Mouse (Mus musculus) heart, embryonic 12.5 days (tissue): ENCODE results near the gene B3galt5. TPM values are rescaled to one million over a fixed set of nuclear protein-coding genes. Genes with fewer than 3 reads are reported as not detected.
"Not testable (repeated sequence)": the region's sequence is repeated elsewhere in the genome, so short reads cannot be mapped to it uniquely, and the experiment has no call there.

ENCODE experiments used
- ATAC-seq: fragments of 200-750 bp; cut with Nextera tagmentation; 2 replicates; pipeline ENCODE4 v1.8.0; 2017; ENCODE audit warnings: moderate TSS enrichment, moderate library complexity; ENCODE audit not compliant: insufficient number of reproducible peaks, low FRiP score
- H3K27ac ChIP-seq: fragments of 300-500 bp; sonication (generic); 2 replicates; pipeline ENCODE4 v1.5.1; 2016; ENCODE audit warnings: mild to moderate bottlenecking, moderate library complexity; ENCODE audit not compliant: poor library complexity, severe bottlenecking
- H3K27me3 ChIP-seq: fragments of 300-500 bp; sonication (generic); replicated peaks from 2 replicates; pipeline ENCODE4 v1.6.1; 2016; ENCODE audit warnings: mild to moderate bottlenecking, moderate library complexity
- H3K36me3 ChIP-seq: fragments of 300-500 bp; sonication (generic); 2 replicates; pipeline ENCODE4 v1.6.1; 2016; ENCODE audit warnings: mild to moderate bottlenecking, moderate library complexity
- H3K4me1 ChIP-seq: fragments of 300-500 bp; sonication (generic); replicated peaks from 2 replicates; pipeline ENCODE4 v1.6.1; 2016; ENCODE audit warnings: mild to moderate bottlenecking
- H3K4me2 ChIP-seq: fragments of 300-500 bp; sonication (generic); 2 replicates; pipeline ENCODE4 v1.6.1; 2016; ENCODE audit warnings: mild to moderate bottlenecking, moderate library complexity
- H3K4me3 ChIP-seq: fragments of 300-500 bp; sonication (generic); 2 replicates; pipeline ENCODE4 v1.5.1; 2016; ENCODE audit warnings: mild to moderate bottlenecking
- H3K9ac ChIP-seq: fragments of 300-500 bp; sonication (generic); 2 replicates; pipeline ENCODE4 v1.6.1; 2016; ENCODE audit warnings: mild to moderate bottlenecking, moderate library complexity
- H3K9me3 ChIP-seq: fragments of 300-500 bp; sonication (generic); replicated peaks from 2 replicates; pipeline ENCODE4 v1.6.1; 2016; ENCODE audit warnings: mild to moderate bottlenecking, moderate library complexity
- WGBS: fragments of 180-500 bp; shearing (Covaris S2); methylation state at CpG from one replicate; pipeline ENCODE4 v1.1.7; 2016; 5-methylcytosine and 5-hydroxymethylcytosine counted together
- polyA plus RNA-seq: library from polyadenylated mRNA; unstranded; fragments of >200 nt; fragmentation: Nextera tagmentation; extraction: Ambion mirVana; gene quantifications from 2 replicates; pipeline ENCODE4 v1.2.1, GENCODE M21; 2016

Gene B3galt5
- polyA plus RNA-seq, 1 experiment from 2014 or later: not detected

- Histone ChIP-seq H3K9me3 (no peaks in the 10 kb centered on the region), H3K27me3 (no peaks in the 10 kb centered on the region), H3K27ac (no peak overlapping the region), H3K9ac (no peak overlapping the region), H3K36me3 (no peaks in the 10 kb centered on the region), H3K4me3 (no peak overlapping the region), H3K4me1 (no peaks in the 10 kb centered on the region), H3K4me2 (no peak overlapping the region)
- 75% methylated on average over 4 of the region's 4 CpGs for WGBS
- no peak for ATAC-seq
These were observed 67.8 kb downstream of the B3galt5 start for GRCm38 (mm10) chr16:96303356-96303755.

DNA sequence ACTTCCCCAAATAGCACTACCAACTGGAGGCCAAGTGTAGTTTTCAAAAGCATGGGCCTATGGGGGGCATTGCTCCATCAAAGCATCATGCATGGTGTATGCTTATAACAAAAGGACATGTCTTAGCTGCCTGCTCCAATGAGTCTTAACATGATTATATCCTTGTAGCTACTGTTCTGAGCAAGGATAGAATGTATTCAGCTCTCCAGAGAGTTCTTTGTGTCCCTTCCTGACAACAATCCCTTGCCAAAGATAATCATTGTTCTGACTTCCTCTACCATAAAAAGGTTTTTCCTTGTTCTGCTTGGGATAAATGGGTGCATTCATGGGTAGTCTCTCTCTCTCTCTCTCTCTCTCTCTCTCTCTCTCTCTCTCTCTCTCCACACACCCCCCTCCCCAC is 68.8 kb downstream of the B3galt5 start:
- Histone ChIP-seq H3K36me3 (no peaks in the 10 kb centered on the region), H3K9me3 (no peaks in the 10 kb centered on the region), H3K27me3 (no peaks in the 10 kb centered on the region), H3K9ac (no peak overlapping the region), H3K4me2 (no peak overlapping the region), H3K4me3 (no peak overlapping the region), H3K4me1 (no peaks in the 10 kb centered on the region), H3K27ac (no peak overlapping the region)
- ATAC-seq: no peak

DNA sequence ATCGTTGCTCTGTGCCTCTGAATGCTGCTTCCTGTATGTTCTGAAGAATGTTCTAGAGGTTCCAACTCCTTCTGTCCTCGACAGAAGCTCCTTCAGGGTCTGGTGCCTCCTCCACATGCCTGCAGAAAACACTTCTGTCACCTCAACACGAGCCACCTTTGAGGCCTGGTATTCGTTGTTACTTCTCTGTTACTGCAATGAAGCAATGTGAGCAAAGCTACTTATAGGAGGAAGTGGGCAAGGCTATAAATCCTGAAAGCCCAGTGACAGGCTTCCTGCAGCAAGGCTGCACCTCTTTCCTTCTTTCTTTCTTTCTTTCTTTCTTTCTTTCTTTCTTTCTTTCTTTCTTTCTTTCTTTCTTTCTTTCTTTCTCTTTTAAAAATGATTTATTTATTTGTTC is 71.3 kb downstream of the B3galt5 start:
- no peak for ATAC-seq
- Histone ChIP-seq H3K4me3 (no peak overlapping the region), H3K4me2 (no peak overlapping the region), H3K9me3 (no peaks in the 10 kb centered on the region), H3K36me3 (no peaks in the 10 kb centered on the region), H3K27me3 (no peaks in the 10 kb centered on the region), H3K9ac (no peak overlapping the region), H3K4me1 (no peaks in the 10 kb centered on the region), H3K27ac (no peak overlapping the region)
- WGBS: 66% methylated on average over 4 of the region's 4 CpGs

DNA sequence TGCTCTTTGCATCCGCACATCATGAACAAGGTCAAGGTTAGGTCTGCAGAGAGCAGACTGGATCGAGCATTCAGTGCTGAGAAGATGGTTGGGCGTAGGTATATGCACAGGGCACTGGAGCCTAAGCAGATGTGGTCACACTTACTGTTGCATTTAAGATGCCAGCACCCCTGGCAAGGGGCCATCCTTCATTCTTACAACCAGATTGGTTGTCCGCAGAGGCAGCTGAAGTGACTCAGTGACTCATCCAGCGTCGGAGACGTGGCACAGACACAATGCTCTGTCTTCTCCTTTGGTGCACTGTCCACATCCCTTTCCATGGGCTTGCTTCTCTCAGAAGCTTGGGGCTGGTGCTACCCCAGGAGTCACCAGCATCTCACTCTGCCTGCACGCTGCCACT is 82.2 kb downstream of the B3galt5 start:
- H3K4me3 ChIP-seq: no peak overlapping the region
- H3K9ac ChIP-seq: no peak overlapping the region
- no peaks in the 10 kb centered on the region for H3K27me3 ChIP-seq
- 82% methylated on average over 8 of the region's 8 CpGs for WGBS
- no peak overlapping the region for H3K27ac ChIP-seq
- H3K9me3 ChIP-seq: 0 out of 2 replicates have a peak, but pooled peaks cover 2% of the 10 kb centered on the region
- no peak overlapping the region for H3K4me2 ChIP-seq
- no peaks in the 10 kb centered on the region for H3K4me1 ChIP-seq
- no peaks in the 10 kb centered on the region for H3K36me3 ChIP-seq
- ATAC-seq: no peak

DNA sequence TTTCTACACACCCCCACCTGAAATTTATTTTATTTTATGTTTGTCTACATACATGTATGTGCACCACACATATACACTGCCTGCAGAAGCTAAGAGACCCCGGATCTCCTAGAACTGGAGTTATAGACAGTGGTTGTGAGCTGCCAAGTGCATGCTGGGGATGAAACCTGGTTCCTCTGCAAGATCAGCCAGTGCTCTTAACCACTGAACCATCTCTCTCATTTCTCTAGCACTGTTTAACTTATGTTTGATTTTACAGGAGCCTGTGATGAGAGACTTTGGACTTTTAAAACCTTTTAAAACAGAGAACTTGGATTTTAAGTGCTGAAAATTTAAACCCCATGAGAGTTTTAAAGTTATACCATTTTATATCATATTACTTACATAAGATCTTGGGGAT is 87.1 kb downstream of the B3galt5 start:
- 76% methylated on average over 1 of the region's 1 CpGs for WGBS

DNA sequence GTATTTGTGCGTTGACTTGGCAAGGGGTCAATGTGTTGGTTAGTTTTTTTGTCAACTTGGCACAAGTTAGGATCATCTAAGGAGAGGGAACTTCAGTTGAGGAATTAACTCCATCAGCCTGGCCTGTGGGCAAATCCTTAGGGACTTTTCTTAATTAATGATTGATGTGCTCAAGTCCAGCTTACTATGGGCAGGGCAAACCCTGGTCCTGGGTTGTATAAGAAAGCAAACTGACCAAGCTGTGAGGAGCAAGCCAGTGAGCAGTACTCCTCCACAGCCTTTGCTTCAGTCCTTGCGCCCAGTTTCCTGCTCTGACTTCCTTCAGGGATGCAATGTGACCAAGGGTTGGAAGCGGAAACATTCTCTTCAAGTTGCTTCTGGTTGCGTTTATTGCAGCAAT is 87.6 kb downstream of the B3galt5 start:
- Histone ChIP-seq H3K27ac (no peak overlapping the region), H3K4me3 (no peak overlapping the region), H3K9me3 (0 out of 2 replicates have a peak, but pooled peaks cover 2% of the 10 kb centered on the region), H3K4me1 (peaks cover 7% of the 10 kb centered on the region; the same call in 1 of the 2 replicates), H3K9ac (no peak overlapping the region), H3K4me2 (no peak overlapping the region), H3K36me3 (no peaks in the 10 kb centered on the region), H3K27me3 (no peaks in the 10 kb centered on the region)
- 80% methylated on average over 4 of the region's 4 CpGs for WGBS
- no peak for ATAC-seq

More for the DNA sequence above, 87.1 kb downstream of the B3galt5 start:
- H3K9ac ChIP-seq: no peak overlapping the region
- 0 out of 2 replicates have a peak, but pooled peaks cover 2% of the 10 kb centered on the region for H3K9me3 ChIP-seq
- no peak overlapping the region for H3K27ac ChIP-seq
- no peak for ATAC-seq
- no peak overlapping the region for H3K4me2 ChIP-seq
- H3K27me3 ChIP-seq: no peaks in the 10 kb centered on the region
- H3K4me1 ChIP-seq: peaks cover 7% of the 10 kb centered on the region; the same call in 1 of the 2 replicates
- H3K36me3 ChIP-seq: no peaks in the 10 kb centered on the region
- H3K4me3 ChIP-seq: no peak overlapping the region

GRCm38 (mm10) chr16:96326110-96326999 is 90.8 kb downstream of the B3galt5 start:
- no peak overlapping the region for H3K4me3 ChIP-seq
- no peak overlapping the region for H3K4me2 ChIP-seq
- no peak overlapping the region for H3K27ac ChIP-seq
- H3K9me3 ChIP-seq: no peaks in the 10 kb centered on the region
- no peaks in the 10 kb centered on the region for H3K36me3 ChIP-seq
- no peak for ATAC-seq
- no peaks in the 10 kb centered on the region for H3K27me3 ChIP-seq
- H3K9ac ChIP-seq: no peak overlapping the region
- 41% methylated on average over 10 of the region's 10 CpGs for WGBS
- H3K4me1 ChIP-seq: peaks cover 7% of the 10 kb centered on the region; the same call in 1 of the 2 replicates

DNA sequence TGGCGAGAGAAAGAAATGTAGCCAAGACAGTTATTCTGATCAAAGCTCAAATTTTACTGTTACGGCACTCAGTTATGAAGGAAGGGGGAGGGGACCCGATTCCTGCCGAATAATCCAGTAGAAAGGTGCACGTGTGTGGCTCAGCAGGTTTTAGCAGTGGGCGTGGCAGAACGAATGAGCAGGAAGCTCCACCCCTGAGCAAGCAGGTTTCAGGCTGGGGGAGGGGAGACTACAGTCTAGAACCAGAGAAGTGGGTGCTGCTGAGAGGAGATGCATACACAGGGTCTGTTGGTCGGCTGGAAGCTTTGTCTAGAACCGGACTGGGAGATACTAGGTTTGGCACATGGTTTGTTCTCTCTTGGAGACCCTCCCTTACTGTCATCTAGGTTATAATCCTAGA is 91.7 kb downstream of the B3galt5 start:
- not testable (repeated sequence) for H3K4me3 ChIP-seq, H3K36me3 ChIP-seq, ATAC-seq, H3K9me3 ChIP-seq, H3K4me2 ChIP-seq, H3K27ac ChIP-seq, H3K9ac ChIP-seq, H3K27me3 ChIP-seq, H3K4me1 ChIP-seq
- 31% methylated on average over 9 of the region's 9 CpGs for WGBS

GRCm38 (mm10) chr16:96339570-96339969 is 104.0 kb downstream of the B3galt5 start:
- no peaks in the 10 kb centered on the region for H3K36me3 ChIP-seq
- peaks cover 7% of the 10 kb centered on the region for H3K27me3 ChIP-seq
- no peak overlapping the region for H3K9ac ChIP-seq
- no peak overlapping the region for H3K4me3 ChIP-seq
- H3K27ac ChIP-seq: no peak overlapping the region
- ATAC-seq: no peak
- H3K4me2 ChIP-seq: no peak overlapping the region
- no peaks in the 10 kb centered on the region for H3K9me3 ChIP-seq
- no peaks in the 10 kb centered on the region for H3K4me1 ChIP-seq
- WGBS: 69% methylated on average over 4 of the region's 4 CpGs

- no peak for ATAC-seq
- Histone ChIP-seq H3K4me1 (peaks cover 4% of the 10 kb centered on the region; the same call in 1 of the 2 replicates), H3K27me3 (peaks cover 7% of the 10 kb centered on the region), H3K4me3 (no peak overlapping the region), H3K36me3 (no peaks in the 10 kb centered on the region), H3K9me3 (no peaks in the 10 kb centered on the region), H3K9ac (no peak overlapping the region), H3K27ac (no peak overlapping the region), H3K4me2 (no peak overlapping the region)
- WGBS: 14% methylated on average over 5 of the region's 5 CpGs
These were observed 105.7 kb downstream of the B3galt5 start for GRCm38 (mm10) chr16:96341269-96341668.

GRCm38 (mm10) chr16:96341945-96342344 is 106.3 kb downstream of the B3galt5 start:
- H3K4me1 ChIP-seq: peaks cover 4% of the 10 kb centered on the region; the same call in 1 of the 2 replicates

More at GRCm38 (mm10) chr16:96341945-96342344, 106.3 kb downstream of the B3galt5 start:
- Histone ChIP-seq H3K36me3 (no peaks in the 10 kb centered on the region), H3K27me3 (peaks cover 7% of the 10 kb centered on the region), H3K9ac (no peak overlapping the region), H3K9me3 (no peaks in the 10 kb centered on the region), H3K4me3 (no peak overlapping the region), H3K4me2 (no peak overlapping the region), H3K27ac (no peak overlapping the region)
- ATAC-seq: no peak
- 68% methylated on average over 4 of the region's 4 CpGs for WGBS
